In genomic region chr2:33985316-33985715, GRCm38 (mm10) we compare ENCODE assay signal across 29 mouse cellular contexts.
DNase-seq lines count a peak whose midpoint lies in the region; ATAC-seq and TF ChIP-seq lines count a peak whose summit lies in the region.
"Had no signal": no experiment of that assay in that cellular context is flagged by ENCODE, and none has a peak within 500 bp of the region (broad histone marks: within the 10 kb centered on the region; RNA-seq: fewer than 3 reads in every experiment).

No protein-coding gene starts in this region.

- in situ Hi-C loops in CH12.LX (cut with MboI; ENCODE audit: low pct_ligation_motif_present, low pct_unique_long_range_greater_than_20kb, low sequenced_read_pairs): loop anchor here (10.0 kb wide), 1 partner anchor 659 kb away; no protein-coding TSS in a partner anchor

- H3K79me2 ChIP-seq in CH12.LX (replicated peaks; ENCODE audit: control insufficient read depth, extremely low read depth, insufficient read depth, poor library complexity, severe bottlenecking): no peaks in the 10 kb centered on the region

- TF ChIP-seq RAD21 in CH12.LX (IDR thresholded peaks at IDR 0.05; ENCODE audit: low read depth, low read length): no peak

- DNase-seq in cerebellum, postnatal 36 days: peak; percentile 29 to 34
- peak; percentile 41 for DNase-seq in right cerebral cortex, adult 18-20 months
- no peak for DNase-seq in right cerebral cortex, postnatal 14 days
- DNase-seq in CH12.LX (ENCODE audit: extremely low read depth) (no peak), liver (no peak)
- DNase-seq in fat pad, adult 2 months (ENCODE audit: extremely low read depth, low read depth, low spot score): peak; percentile 42
- no peak for DNase-seq in ovary, adult 18-20 months (ENCODE audit: low spot score)
- DNase-seq: adrenal gland, postnatal 14 days; gastrocnemius, adult 2 months; kidney, adult 8-10 months; kidney, postnatal 4 days; layer of hippocampus, adult 9-11 months; lung, postnatal 4 days; spleen, adult 18-20 months had no signal

- dilution Hi-C loops in CH12.LX (cut with MboI; ENCODE audit: extremely low pct_ligation_motif_present, extremely low pct_unique_long_range_greater_than_20kb, low sequenced_read_pairs): no loop called here

- no peak for TF ChIP-seq POLR2A in CH12.LX (IDR thresholded peaks at IDR 0.05; ENCODE audit: low read depth, low read length)

- H3K4me1 ChIP-seq in CH12.LX (ENCODE audit: control insufficient read depth in 1 of 2, insufficient read depth in 2 of 2): peaks cover 0 to 2% of the 10 kb centered on the region in 2 experiments; a peak in 1 of 4 replicates
- H3K4me1 ChIP-seq: heart, embryonic 15.5 days; limb, embryonic 12.5 days; lung, embryonic 15.5 days; megakaryocyte, embryonic 14.5 days had no signal

- H3K9me3 ChIP-seq in CH12.LX (replicated peaks; ENCODE audit: low read length): no peaks in the 10 kb centered on the region
- H3K9me3 ChIP-seq: embryonic facial prominence, embryonic 13.5 days; heart, embryonic 15.5 days; hindbrain, embryonic 13.5 days; limb, embryonic 12.5 days; lung, embryonic 15.5 days; midbrain, embryonic 12.5 days; neural tube, embryonic 12.5 days had no signal

- no peak for TF ChIP-seq EP300 in CH12.LX (IDR thresholded peaks at IDR 0.05; ENCODE audit: low read length)

- no peak overlapping the region for H3K9ac ChIP-seq in CH12.LX (ENCODE audit: insufficient read depth, low read depth)
- H3K9ac ChIP-seq: embryonic facial prominence, embryonic 13.5 days; heart, embryonic 15.5 days; hindbrain, embryonic 13.5 days; limb, embryonic 12.5 days; lung, embryonic 15.5 days; midbrain, embryonic 12.5 days; neural tube, embryonic 12.5 days had no signal

- no peak for ATAC-seq in cerebellum, adult (ENCODE audit: insufficient number of reproducible peaks, low FRiP score, low TSS enrichment)
- ATAC-seq: CD4-positive, CD25-positive, alpha-beta regulatory T cell, adult 4 months; forebrain, embryonic 16.5 days; intestine, embryonic 16.5 days had no signal

- H3K4me3 ChIP-seq in CH12.LX (replicated peaks in 1 of 3; ENCODE audit: low read depth in 2 of 3, low read length in 2 of 3, poor library complexity in 1 of 3): no peak overlapping the region
- H3K4me3 ChIP-seq: embryonic facial prominence, embryonic 13.5 days; gastrocnemius, adult 2 months; heart, embryonic 15.5 days; hindbrain, embryonic 13.5 days; limb, embryonic 12.5 days; lung, embryonic 15.5 days; megakaryocyte, embryonic 14.5 days; midbrain, embryonic 12.5 days; myocyte; neural tube, embryonic 12.5 days had no signal

- no peak for TF ChIP-seq CTCF in CH12.LX (conservative IDR thresholded peaks at IDR 0.05 in 1 of 2, IDR thresholded peaks at IDR 0.05 in 1 of 2; ENCODE audit: low read depth in 2 of 2, low read length in 2 of 2)

- peaks cover 4% of the 10 kb centered on the region for H3K27me3 ChIP-seq in CH12.LX (replicated peaks)
- H3K27me3 ChIP-seq: embryonic facial prominence, embryonic 13.5 days; heart, embryonic 15.5 days; hindbrain, embryonic 13.5 days; lung, embryonic 15.5 days; midbrain, embryonic 12.5 days; neural tube, embryonic 12.5 days had no signal

- H3K27ac ChIP-seq in CH12.LX (ENCODE audit: insufficient read depth, low read depth): no peak overlapping the region
- H3K27ac ChIP-seq: embryonic facial prominence, embryonic 13.5 days; gastrocnemius, adult 2 months; heart, embryonic 15.5 days; kidney, postnatal 0 days; limb, embryonic 12.5 days; lung, embryonic 15.5 days; midbrain, embryonic 12.5 days; neural tube, embryonic 12.5 days had no signal

- no peak overlapping the region; the same call in 1 of the 2 replicates for H3K4me2 ChIP-seq in CH12.LX (ENCODE audit: insufficient read depth, low read depth, poor library complexity, severe bottlenecking)
- H3K4me2 ChIP-seq: heart, embryonic 15.5 days; hindbrain, embryonic 13.5 days; limb, embryonic 12.5 days; liver, embryonic 11.5 days; lung, embryonic 15.5 days; midbrain, embryonic 12.5 days; neural tube, embryonic 12.5 days had no signal

- no peaks in the 10 kb centered on the region for H3K36me3 ChIP-seq in CH12.LX (replicated peaks in 1 of 2; ENCODE audit: control insufficient read depth in 1 of 2, insufficient read depth in 1 of 2, low read length in 1 of 2)
- H3K36me3 ChIP-seq: embryonic facial prominence, embryonic 13.5 days; heart, embryonic 15.5 days; hindbrain, embryonic 13.5 days; limb, embryonic 12.5 days; lung, embryonic 15.5 days; midbrain, embryonic 12.5 days; neural tube, embryonic 12.5 days had no signal

TF ChIP-seq in CH12.LX, 34 proteins besides CTCF, POLR2A, EP300 and RAD21:
- TF ChIP-seq TCF12 (IDR thresholded peaks at IDR 0.05; ENCODE audit: low read depth, low read length) (no peak), JUND (conservative IDR thresholded peaks at IDR 0.05; ENCODE audit: low read depth, low read length) (peak; percentile 84), JUN (IDR thresholded peaks at IDR 0.05; ENCODE audit: insufficient read depth, low read depth, low read length) (peak; percentile 72)
TF ChIP-seq in CH12.LX: peak in this region for 2.

Comparison
In these comparisons a context has a peak if more than half of its experiments do, and no peak if none do; other contexts are left out.
1. DNase-seq: peak in cerebellum, postnatal 36 days (2 of 2), right cerebral cortex, adult 18-20 months (single experiment) and fat pad, adult 2 months (single experiment); none in right cerebral cortex, postnatal 14 days (single experiment), CH12.LX (single experiment), ovary, adult 18-20 months (single experiment) and liver (single experiment).